Mouse (Mus musculus): ENCODE measurements around the gene Csrnp3. TPM values are rescaled to one million over a fixed set of nuclear protein-coding genes. Genes with fewer than 3 reads are reported as not detected.

The Csrnp3 gene
- polyA plus RNA-seq, 1 experiment = not detected

- Histone ChIP-seq H3K4me1 (ENCODE audit: control insufficient read depth, insufficient read depth, insufficient read length) (no peaks in the 10 kb centered on the region), H3K27me3 (ENCODE audit: control insufficient read depth, insufficient read depth, low read length) (no peaks in the 10 kb centered on the region), H3K36me3 (ENCODE audit: control insufficient read depth, insufficient read depth, low read length) (no peaks in the 10 kb centered on the region), H3K4me3 (ENCODE audit: extremely low read depth, insufficient read depth, insufficient read length) (no peak overlapping the region), H3K27ac (ENCODE audit: insufficient read depth, low read length) (no peak overlapping the region)
- TF ChIP-seq CTCF (IDR thresholded peaks at IDR 0.05; ENCODE audit: extremely low read depth, insufficient read depth, insufficient read length, insufficient replicate concordance) (no peak), POLR2A (IDR thresholded peaks at IDR 0.05; ENCODE audit: low read depth, low read length) (no peak)
- WGBS = 88% methylated on average over 6 of the region's 6 CpGs
- DNase-seq (ENCODE audit: low read depth in 1 of 2, low spot score in 2 of 2) = no peak
These were observed 18.8 kb upstream of the Csrnp3 start for GRCm38 (mm10) chr2:65826801-65827200.

GRCm38 (mm10) chr2:65828699-65829098, 16.9 kb upstream of the Csrnp3 start:
- 94% methylated on average over 1 of the region's 1 CpGs for WGBS

GRCm38 (mm10) chr2:65832738-65833395, 12.7 kb upstream of the Csrnp3 start:
- no peaks in the 10 kb centered on the region for H3K36me3 ChIP-seq (ENCODE audit: control insufficient read depth, insufficient read depth, low read length)
- no peak for TF ChIP-seq CTCF (IDR thresholded peaks at IDR 0.05; ENCODE audit: extremely low read depth, insufficient read depth, insufficient read length, insufficient replicate concordance)
- no peak for TF ChIP-seq POLR2A (IDR thresholded peaks at IDR 0.05; ENCODE audit: low read depth, low read length)
- H3K4me3 ChIP-seq (ENCODE audit: extremely low read depth, insufficient read depth, insufficient read length) = no peak overlapping the region
- H3K4me1 ChIP-seq (ENCODE audit: control insufficient read depth, insufficient read depth, insufficient read length) = no peaks in the 10 kb centered on the region
- no peak for DNase-seq (ENCODE audit: low read depth in 1 of 2, low spot score in 2 of 2)
- H3K27ac ChIP-seq (ENCODE audit: insufficient read depth, low read length) = no peak overlapping the region
- 86% methylated on average over 11 of the region's 11 CpGs for WGBS
- H3K27me3 ChIP-seq (ENCODE audit: control insufficient read depth, insufficient read depth, low read length) = no peaks in the 10 kb centered on the region

More at GRCm38 (mm10) chr2:65828699-65829098, 16.9 kb upstream of the Csrnp3 start:
- TF ChIP-seq POLR2A (IDR thresholded peaks at IDR 0.05; ENCODE audit: low read depth, low read length) (no peak), CTCF (IDR thresholded peaks at IDR 0.05; ENCODE audit: extremely low read depth, insufficient read depth, insufficient read length, insufficient replicate concordance) (no peak)
- Histone ChIP-seq H3K27me3 (ENCODE audit: control insufficient read depth, insufficient read depth, low read length) (no peaks in the 10 kb centered on the region), H3K36me3 (ENCODE audit: control insufficient read depth, insufficient read depth, low read length) (no peaks in the 10 kb centered on the region), H3K27ac (ENCODE audit: insufficient read depth, low read length) (no peak overlapping the region), H3K4me3 (ENCODE audit: extremely low read depth, insufficient read depth, insufficient read length) (no peak overlapping the region), H3K4me1 (ENCODE audit: control insufficient read depth, insufficient read depth, insufficient read length) (no peaks in the 10 kb centered on the region)
- DNase-seq (ENCODE audit: low read depth in 1 of 2, low spot score in 2 of 2) = no peak

- WGBS = 86% methylated on average over 7 of the region's 7 CpGs
- no peak for DNase-seq (ENCODE audit: low read depth in 1 of 2, low spot score in 2 of 2)
- Histone ChIP-seq H3K4me1 (ENCODE audit: control insufficient read depth, insufficient read depth, insufficient read length) (no peaks in the 10 kb centered on the region), H3K4me3 (ENCODE audit: extremely low read depth, insufficient read depth, insufficient read length) (no peak overlapping the region), H3K36me3 (ENCODE audit: control insufficient read depth, insufficient read depth, low read length) (no peaks in the 10 kb centered on the region), H3K27me3 (ENCODE audit: control insufficient read depth, insufficient read depth, low read length) (no peaks in the 10 kb centered on the region), H3K27ac (ENCODE audit: insufficient read depth, low read length) (no peak overlapping the region)
- TF ChIP-seq CTCF (IDR thresholded peaks at IDR 0.05; ENCODE audit: extremely low read depth, insufficient read depth, insufficient read length, insufficient replicate concordance) = no peak
- TF ChIP-seq POLR2A (IDR thresholded peaks at IDR 0.05; ENCODE audit: low read depth, low read length) = no peak
These were observed 12.1 kb upstream of the Csrnp3 start for GRCm38 (mm10) chr2:65833421-65833820.

- Histone ChIP-seq H3K27ac (ENCODE audit: insufficient read depth, low read length) (no peak overlapping the region), H3K36me3 (ENCODE audit: control insufficient read depth, insufficient read depth, low read length) (no peaks in the 10 kb centered on the region), H3K27me3 (ENCODE audit: control insufficient read depth, insufficient read depth, low read length) (peaks cover 3% of the 10 kb centered on the region; the same call in 1 of the 2 replicates), H3K4me1 (ENCODE audit: control insufficient read depth, insufficient read depth, insufficient read length) (no peaks in the 10 kb centered on the region), H3K4me3 (ENCODE audit: extremely low read depth, insufficient read depth, insufficient read length) (no peak overlapping the region)
- DNase-seq (ENCODE audit: low read depth in 1 of 2, low spot score in 2 of 2) = no peak
- TF ChIP-seq POLR2A (IDR thresholded peaks at IDR 0.05; ENCODE audit: low read depth, low read length) = no peak
- no peak for TF ChIP-seq CTCF (IDR thresholded peaks at IDR 0.05; ENCODE audit: extremely low read depth, insufficient read depth, insufficient read length, insufficient replicate concordance)
- 40% methylated on average over 3 of the region's 3 CpGs for WGBS
These were observed 4.0 kb upstream of the Csrnp3 start for GRCm38 (mm10) chr2:65841606-65842005.

GRCm38 (mm10) chr2:65842356-65842755, 3.2 kb upstream of the Csrnp3 start:
- WGBS = 59% methylated on average over 3 of the region's 3 CpGs

More at GRCm38 (mm10) chr2:65842356-65842755, 3.2 kb upstream of the Csrnp3 start:
- H3K4me3 ChIP-seq (ENCODE audit: extremely low read depth, insufficient read depth, insufficient read length) = no peak overlapping the region
- no peaks in the 10 kb centered on the region for H3K4me1 ChIP-seq (ENCODE audit: control insufficient read depth, insufficient read depth, insufficient read length)
- H3K27me3 ChIP-seq (ENCODE audit: control insufficient read depth, insufficient read depth, low read length) = peaks cover 3% of the 10 kb centered on the region; the same call in 1 of the 2 replicates
- no peaks in the 10 kb centered on the region for H3K36me3 ChIP-seq (ENCODE audit: control insufficient read depth, insufficient read depth, low read length)
- TF ChIP-seq CTCF (IDR thresholded peaks at IDR 0.05; ENCODE audit: extremely low read depth, insufficient read depth, insufficient read length, insufficient replicate concordance) (no peak), POLR2A (IDR thresholded peaks at IDR 0.05; ENCODE audit: low read depth, low read length) (no peak)
- H3K27ac ChIP-seq (ENCODE audit: insufficient read depth, low read length) = no peak overlapping the region
- no peak for DNase-seq (ENCODE audit: low read depth in 1 of 2, low spot score in 2 of 2)

Data from spleen, adult 2 months (tissue).